Mouse (Mus musculus) MEL (cell line): ENCODE data around the gene Chic1.

Experiments used
- UBTF ChIP-seq: IDR thresholded peaks from 2 replicates; pipeline ENCODE4 v1.6.1; 2012; ENCODE audit warnings: low read depth, mild to moderate bottlenecking, inconsistent platforms, low read length, improper control_type of control experiment, moderate library complexity, borderline replicate concordance; ENCODE audit not compliant: insufficient read depth
- USF1 ChIP-seq: IDR thresholded peaks from 2 replicates; pipeline ENCODE4 v1.6.1; 2014; ENCODE audit warnings: low read depth, mild to moderate bottlenecking, inconsistent platforms, low read length, improper control_type of control experiment, moderate library complexity
- ZKSCAN1 ChIP-seq: IDR thresholded peaks from 2 replicates; pipeline ENCODE4 v1.6.1; 2012; ENCODE audit warnings: low read depth, mild to moderate bottlenecking, inconsistent platforms, low read length, improper control_type of control experiment, moderate library complexity

- no peak for TF ChIP-seq ZKSCAN1
- TF ChIP-seq UBTF = no peak
- TF ChIP-seq USF1 = no peak
Observed at GRCm38 (mm10) chrX:103374250-103374649, 18.0 kb downstream of the Chic1 start.
